ENCODE assay signal across 7 mouse cellular contexts in genomic region chr7:113256046-113256445, GRCm38 (mm10). TPM values are rescaled to one million over a fixed set of nuclear protein-coding genes. Genes with fewer than 3 reads are reported as not detected.
A peak's percentile ranks its signal among the peaks of the same experiment; 100 is the strongest.
DNase-seq lines count a peak whose midpoint lies in the region; ATAC-seq and TF ChIP-seq lines count a peak whose summit lies in the region.

No protein-coding gene starts in this region.

- no peak overlapping the region for H3K4me2 ChIP-seq in kidney, embryonic 14.5 days (replicated peaks; ENCODE audit: low read depth, low read length)
- no peak overlapping the region for H3K4me2 ChIP-seq in lung, postnatal 0 days (replicated peaks; ENCODE audit: low read depth, low read length)

- TF ChIP-seq CTCF in C2C12 (IDR thresholded peaks at IDR 0.05; ENCODE audit: control insufficient read depth, insufficient read depth, insufficient read length): peak; percentile 17
- peak; percentile 66 for TF ChIP-seq CTCF in lung, postnatal 0 days (IDR thresholded peaks at IDR 0.05)

- H3K27ac ChIP-seq in kidney, embryonic 14.5 days (ENCODE audit: low read depth, low read length): no peak overlapping the region
- H3K27ac ChIP-seq in ES-E14 (ENCODE audit: insufficient read depth, low read depth, low read length, poor library complexity, severe bottlenecking): no peak overlapping the region
- no peak overlapping the region for H3K27ac ChIP-seq in lung, postnatal 0 days (ENCODE audit: low read length)

- H3K9ac ChIP-seq in kidney, embryonic 14.5 days (ENCODE audit: low read depth, low read length): no peak overlapping the region
- no peak overlapping the region for H3K9ac ChIP-seq in ES-E14 (ENCODE audit: insufficient read depth, low read depth, low read length, poor library complexity, severe bottlenecking)
- H3K9ac ChIP-seq in lung, postnatal 0 days (replicated peaks; ENCODE audit: low read depth): no peak overlapping the region

- H3K27me3 ChIP-seq in kidney, embryonic 14.5 days (ENCODE audit: control insufficient read depth, insufficient read depth, low read length): no peaks in the 10 kb centered on the region
- H3K27me3 ChIP-seq in C2C12 (ENCODE audit: control insufficient read depth, insufficient read depth, insufficient read length): no peaks in the 10 kb centered on the region
- H3K27me3 ChIP-seq in lung, postnatal 0 days (replicated peaks; ENCODE audit: insufficient read depth, low read length): no peaks in the 10 kb centered on the region

- no peak overlapping the region for H3ac ChIP-seq in C2C12 (ENCODE audit: control insufficient read depth, insufficient read length, low read depth)

- in situ Hi-C loops in ES-E14 (cut with MboI; ENCODE audit: low sequenced_read_pairs in 2 of 2, unreplicated experiment in 2 of 2): loop anchor here (10.0 to 25.0 kb wide), 2 partner anchors 111 to 344 kb away; no protein-coding TSS in a partner anchor

- ATAC-seq in kidney, embryonic 14.5 days (ENCODE audit: low FRiP score, low TSS enrichment): no peak
- ATAC-seq in lung, postnatal 0 days: no peak

- no peaks in the 10 kb centered on the region for H3K9me3 ChIP-seq in kidney, embryonic 14.5 days (ENCODE audit: control insufficient read depth, low read length)
- H3K9me3 ChIP-seq in ES-E14 (ENCODE audit: control insufficient read depth, insufficient read depth, low read depth, low read length): no peaks in the 10 kb centered on the region
- no peaks in the 10 kb centered on the region for H3K9me3 ChIP-seq in lung, postnatal 0 days (ENCODE audit: low read length)

- peaks cover 8% of the 10 kb centered on the region for H3K79me3 ChIP-seq in C2C12 (ENCODE audit: low read depth)

- peak; percentile 44 for DNase-seq in kidney, adult 18-20 months
- peak; percentile 62 for DNase-seq in ES-E14 (ENCODE audit: low read depth, low spot score)
- peak; percentile 51 for DNase-seq in embryo, embryonic 11 days
- peak; percentile 39 for DNase-seq in lung, postnatal 0 days (ENCODE audit: low spot score)
- peak; percentile 63 for DNase-seq in thymus, postnatal 14 days

- 0 out of 2 replicates have a peak, but pooled peaks cover 2% of the 10 kb centered on the region for H3K4me1 ChIP-seq in kidney, embryonic 14.5 days (ENCODE audit: control insufficient read depth, insufficient read depth, low read length)
- H3K4me1 ChIP-seq in ES-E14 (ENCODE audit: control insufficient read depth in 2 of 2, insufficient read depth in 2 of 2, low read length in 2 of 2, poor library complexity in 1 of 2): peaks cover 0 to 4% of the 10 kb centered on the region in 2 experiments; a peak in 2 of 4 replicates
- H3K4me1 ChIP-seq in lung, postnatal 0 days (ENCODE audit: insufficient read depth, low read depth, low read length): peaks cover 26% of the 10 kb centered on the region

- no peak overlapping the region for H3K4me3 ChIP-seq in kidney, embryonic 14.5 days (ENCODE audit: low read length)
- H3K4me3 ChIP-seq in C2C12 (ENCODE audit: insufficient read depth, poor library complexity, severe bottlenecking) (no peak overlapping the region), ES-E14 (ENCODE audit: insufficient read depth in 1 of 2, low read depth in 1 of 2, low read length in 2 of 2, poor library complexity in 1 of 2, severe bottlenecking in 1 of 2) (no peak overlapping the region)
- H3K4me3 ChIP-seq in lung, postnatal 0 days (ENCODE audit: low read depth, low read length): no peak overlapping the region

- WGBS in kidney, embryonic 14.5 days: 60% methylated on average over 4 of the region's 4 CpGs
- 39% methylated on average over 4 of the region's 4 CpGs for WGBS in lung, postnatal 0 days

- H3K36me3 ChIP-seq in kidney, embryonic 14.5 days (ENCODE audit: control insufficient read depth, insufficient read depth, low read length): no peaks in the 10 kb centered on the region
- peaks cover 5% of the 10 kb centered on the region for H3K36me3 ChIP-seq in C2C12 (ENCODE audit: control insufficient read depth, insufficient read depth)
- no peaks in the 10 kb centered on the region for H3K36me3 ChIP-seq in ES-E14 (ENCODE audit: control insufficient read depth, insufficient read depth, low read length, poor library complexity, severe bottlenecking)
- H3K36me3 ChIP-seq in lung, postnatal 0 days (ENCODE audit: insufficient read depth, low read length): no peaks in the 10 kb centered on the region

- peaks cover 27% of the 10 kb centered on the region for H3K79me2 ChIP-seq in C2C12 (ENCODE audit: control insufficient read depth, insufficient read depth)

- TF ChIP-seq EP300 in lung, postnatal 0 days (IDR thresholded peaks at IDR 0.05): no peak

TF ChIP-seq in C2C12, 6 proteins besides CTCF, POLR2A, EP300 and RAD21:
- TF ChIP-seq MYOG (IDR thresholded peaks at IDR 0.05; ENCODE audit: control insufficient read depth, extremely low read depth, insufficient read length) (no peak), USF1 (IDR thresholded peaks at IDR 0.05; ENCODE audit: low read depth) (no peak), MAX (IDR thresholded peaks at IDR 0.05) (no peak), CEBPB (IDR thresholded peaks at IDR 0.05; ENCODE audit: low read depth) (no peak), MYOD1 (IDR thresholded peaks at IDR 0.05; ENCODE audit: control insufficient read depth, insufficient read length, low read depth) (no peak), FOSL1 (IDR thresholded peaks at IDR 0.05; ENCODE audit: insufficient read depth, low read length, poor library complexity, severe bottlenecking) (no peak)

TF ChIP-seq in ES-E14, 5 proteins besides CTCF, POLR2A, EP300 and RAD21:
- TF ChIP-seq ZNF384 (IDR thresholded peaks at IDR 0.05; ENCODE audit: low read depth, low read length) (no peak), CHD2 (IDR thresholded peaks at IDR 0.05; ENCODE audit: low read depth, low read length) (no peak), MAFK (IDR thresholded peaks at IDR 0.05; ENCODE audit: insufficient read depth, low read depth, low read length) (no peak), ZC3H11A (IDR thresholded peaks at IDR 0.05; ENCODE audit: borderline replicate concordance, low read depth, low read length) (no peak), HCFC1 (IDR thresholded peaks at IDR 0.05; ENCODE audit: borderline replicate concordance, insufficient read depth, low read length) (no peak)

RNA-seq across cellular contexts. Expression of gene Arntl, which starts 48.8 kb away (rescaled TPM):
- 8.0 and 11.2 TPM in 2 replicates for polyA plus RNA-seq in kidney, embryonic 14.5 days (2014; fragmentation: Nextera tagmentation; extraction: Ambion mirVana)
- polyA plus RNA-seq in C2C12 (2012; fragmentation: generic; extraction: Trizol): 4.0 TPM
- 7.2 and 10.0 TPM in 2 replicates for total RNA-seq in ES-E14 (2012; rRNA removed)
- polyA plus RNA-seq in lung, postnatal 0 days (2015; fragmentation: Nextera tagmentation; extraction: Ambion mirVana): 12.7 and 13.4 TPM in 2 replicates
